Mouse (Mus musculus) liver, postnatal 0 days (tissue): Measurements from ENCODE around the gene Edn1. TPM values are rescaled to one million over a fixed set of nuclear protein-coding genes. Genes with fewer than 3 reads are reported as not detected.

Experiments used
- ATAC-seq: fragments of 200-750 bp; cut with Nextera tagmentation; 2 replicates; pipeline ENCODE4 v1.8.0; 2017; ENCODE audit warnings: mild to moderate bottlenecking, moderate library complexity
- DNase-seq: peaks from one replicate; pipeline ENCODE4 v3.0.0-alpha.2; 2016
- H3K27ac ChIP-seq: fragments of 300-500 bp; sonication (generic); 2 replicates; pipeline ENCODE4 v1.5.1; 2014; ENCODE audit warnings: antibody characterized with exemption, moderate library complexity, mild to moderate bottlenecking, low read depth
- H3K27me3 ChIP-seq: fragments of 300-500 bp; sonication (generic); 2 replicates; pipeline ENCODE4 v1.6.1; 2014; ENCODE audit warnings: low read length, control low read depth, mixed read lengths; ENCODE audit not compliant: insufficient read depth
- H3K36me3 ChIP-seq: fragments of 300-500 bp; sonication (generic); replicated peaks from 2 replicates; pipeline ENCODE4 v1.6.1; 2014; ENCODE audit warnings: mild to moderate bottlenecking, control low read depth, low read length, moderate library complexity, mixed read lengths; ENCODE audit not compliant: insufficient read depth
- H3K4me1 ChIP-seq: fragments of 300-500 bp; sonication (generic); 2 replicates; pipeline ENCODE4 v1.6.1; 2014; ENCODE audit warnings: antibody characterized with exemption, mild to moderate bottlenecking, control low read depth; ENCODE audit not compliant: insufficient read depth
- H3K4me2 ChIP-seq: fragments of 300-500 bp; sonication (generic); 2 replicates; pipeline ENCODE4 v1.6.1; 2014; ENCODE audit warnings: low read depth, mild to moderate bottlenecking, low read length, moderate library complexity, mixed read lengths
- H3K4me3 ChIP-seq: fragments of 300-500 bp; sonication (generic); 2 replicates; pipeline ENCODE4 v1.5.1; 2014; ENCODE audit warnings: low read depth, low read length
- H3K9ac ChIP-seq: fragments of 300-500 bp; sonication (generic); replicated peaks from 2 replicates; pipeline ENCODE4 v1.6.1; 2014; ENCODE audit warnings: mild to moderate bottlenecking, moderate library complexity
- H3K9me3 ChIP-seq: fragments of 300-500 bp; sonication (generic); 2 replicates; pipeline ENCODE4 v1.6.1; 2016; ENCODE audit warnings: mild to moderate bottlenecking, control low read depth, low read length, mixed read lengths
- CTCF ChIP-seq: sonication (generic); IDR thresholded peaks from 2 replicates; pipeline ENCODE4 v1.5.1; 2016; ENCODE audit warnings: antibody characterized with exemption, low read depth
- EP300 ChIP-seq: IDR thresholded peaks from 2 replicates; pipeline ENCODE4 v1.6.1; 2016; ENCODE audit warnings: antibody characterized with exemption, low read depth, mild to moderate bottlenecking
- WGBS: fragments of 180-500 bp; shearing (Covaris S2); extraction: QIAGEN DNeasy Blood & Tissue Kit; methylation state at CpG from one replicate; pipeline ENCODE4 v1.1.7; 2014; ENCODE audit not compliant: insufficient replicate concordance; 5-methylcytosine and 5-hydroxymethylcytosine counted together
- polyA plus RNA-seq: library from polyadenylated mRNA; unstranded; fragments of >200 nt; fragmentation: Nextera tagmentation; extraction: Ambion mirVana; gene quantifications from 2 replicates; pipeline ENCODE4 v1.2.1, GENCODE M21; 2015

Gene Edn1
- polyA plus RNA-seq, 1 experiment from 2014 or later: 0.66 TPM

DNA sequence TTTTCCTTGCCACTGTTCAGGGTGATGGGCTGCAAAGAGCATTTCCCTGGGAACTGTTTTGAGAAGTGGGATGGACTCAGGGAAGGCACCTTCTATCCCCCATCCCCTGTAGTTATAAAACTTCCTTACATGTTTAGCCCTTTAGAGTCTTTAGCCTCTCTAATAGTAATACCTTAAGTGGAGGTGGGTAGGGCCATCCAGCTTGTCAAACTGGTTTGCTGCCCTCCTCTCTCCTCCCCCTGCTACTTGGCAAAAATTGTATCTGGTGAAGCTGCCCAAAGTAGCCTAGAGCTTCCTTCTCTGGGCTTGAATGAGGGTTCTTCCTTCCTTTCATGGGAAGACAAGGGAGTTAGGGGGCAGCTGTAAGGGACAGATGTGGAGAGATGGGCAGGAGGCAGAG, 2.5 kb upstream of the Edn1 start:
- Histone ChIP-seq H3K36me3 (no peaks in the 10 kb centered on the region), H3K4me3 (no peak overlapping the region), H3K9me3 (no peaks in the 10 kb centered on the region), H3K4me2 (no peak overlapping the region), H3K27ac (peak overlapping the region; percentile 34; the same call in 1 of the 2 replicates), H3K27me3 (peaks cover 21% of the 10 kb centered on the region), H3K4me1 (peaks cover 10% of the 10 kb centered on the region), H3K9ac (no peak overlapping the region)
- TF ChIP-seq CTCF: no peak
- TF ChIP-seq EP300: no peak
- DNase-seq: no peak
- ATAC-seq: 0 out of 2 replicates have a peak, but pooled peaks have one; percentile 12

DNA sequence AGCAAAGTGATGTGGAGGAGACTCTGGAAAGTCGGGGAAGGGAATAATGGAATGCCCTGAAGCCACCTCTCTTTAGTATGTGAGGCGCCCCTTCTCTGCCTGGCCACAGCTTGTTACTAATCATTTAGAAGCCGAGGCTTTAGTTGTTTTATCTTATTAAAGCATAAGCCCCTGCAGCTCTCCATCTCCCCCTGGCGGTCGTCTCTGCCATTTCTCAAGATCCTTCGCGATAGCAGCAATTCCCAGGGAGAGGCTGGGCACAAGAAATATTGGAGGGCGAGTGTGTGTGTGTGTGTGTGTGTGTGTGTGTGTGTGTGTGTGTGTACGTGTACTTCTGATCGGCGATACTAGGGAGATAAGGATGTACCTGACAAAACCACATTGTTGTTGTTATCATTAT, 709 bp upstream of the Edn1 start:
- 6% methylated on average over 11 of the region's 11 CpGs for WGBS
- TF ChIP-seq CTCF (peak; percentile 87), EP300 (no peak)
- peak overlapping the region; percentile 73 for H3K4me2 ChIP-seq
- DNase-seq (peak; percentile 78), ATAC-seq (no peak)
- no peaks in the 10 kb centered on the region for H3K36me3 ChIP-seq
- H3K27me3 ChIP-seq: peaks cover 25% of the 10 kb centered on the region
- peaks cover 10% of the 10 kb centered on the region for H3K4me1 ChIP-seq
- H3K27ac ChIP-seq: no peak overlapping the region
- no peaks in the 10 kb centered on the region for H3K9me3 ChIP-seq
- peak overlapping the region; percentile 33 for H3K4me3 ChIP-seq
- H3K9ac ChIP-seq: no peak overlapping the region

DNA sequence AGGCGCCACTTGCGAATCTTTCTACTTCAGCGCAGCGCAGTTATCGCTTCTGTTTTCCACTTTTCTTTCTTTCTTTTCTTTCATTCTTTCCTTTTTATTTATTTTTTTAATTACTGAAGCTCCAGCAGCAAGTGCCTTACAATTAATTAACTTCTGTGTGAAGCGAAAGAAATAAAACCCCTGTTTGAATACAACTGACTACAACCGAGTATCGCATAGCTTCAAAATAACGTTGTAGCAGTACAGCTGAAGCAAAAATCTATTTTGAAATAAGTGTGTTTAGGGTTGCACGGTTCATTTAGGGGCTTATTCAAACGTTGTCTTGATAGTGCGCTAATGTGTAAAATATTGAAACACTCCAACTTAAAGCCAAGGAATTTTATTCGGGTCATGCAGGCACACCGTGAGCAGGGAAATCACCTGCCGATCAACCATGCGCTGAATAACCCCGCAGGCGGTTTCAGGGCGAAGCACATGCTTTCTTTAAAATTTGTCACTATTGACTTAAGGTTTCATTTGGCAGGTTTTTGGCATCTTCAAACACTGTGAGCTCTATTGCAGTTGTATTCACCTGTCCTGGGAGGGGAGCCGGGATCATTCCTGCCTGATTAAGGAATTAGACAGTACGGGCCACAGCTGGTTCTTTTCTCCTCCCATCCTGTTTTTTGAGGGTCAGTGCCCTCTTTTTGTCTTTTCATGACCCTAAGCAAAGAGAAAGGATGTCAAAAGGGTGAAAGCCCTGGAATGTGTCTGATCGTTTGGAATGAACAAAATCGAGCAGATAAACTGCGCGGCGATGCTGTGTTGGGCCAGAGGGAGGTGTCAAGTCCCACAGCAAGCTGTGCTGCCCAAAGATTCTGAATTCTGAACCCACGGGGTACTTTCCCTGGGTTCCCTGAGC, 935 bp downstream of the Edn1 start:
- H3K27me3 ChIP-seq: peaks cover 26% of the 10 kb centered on the region
- DNase-seq: no peak
- peaks cover 10% of the 10 kb centered on the region for H3K4me1 ChIP-seq
- ATAC-seq: no peak
- TF ChIP-seq CTCF (peak; percentile 48), EP300 (no peak)
- peak overlapping the region; percentile 33 for H3K4me3 ChIP-seq
- 19% methylated on average over 27 of the region's 27 CpGs for WGBS
- no peaks in the 10 kb centered on the region for H3K9me3 ChIP-seq
- H3K4me2 ChIP-seq: peak overlapping the region; percentile 73
- H3K27ac ChIP-seq: no peak overlapping the region
- no peak overlapping the region; the same call in 1 of the 2 replicates for H3K9ac ChIP-seq
- no peaks in the 10 kb centered on the region for H3K36me3 ChIP-seq

DNA sequence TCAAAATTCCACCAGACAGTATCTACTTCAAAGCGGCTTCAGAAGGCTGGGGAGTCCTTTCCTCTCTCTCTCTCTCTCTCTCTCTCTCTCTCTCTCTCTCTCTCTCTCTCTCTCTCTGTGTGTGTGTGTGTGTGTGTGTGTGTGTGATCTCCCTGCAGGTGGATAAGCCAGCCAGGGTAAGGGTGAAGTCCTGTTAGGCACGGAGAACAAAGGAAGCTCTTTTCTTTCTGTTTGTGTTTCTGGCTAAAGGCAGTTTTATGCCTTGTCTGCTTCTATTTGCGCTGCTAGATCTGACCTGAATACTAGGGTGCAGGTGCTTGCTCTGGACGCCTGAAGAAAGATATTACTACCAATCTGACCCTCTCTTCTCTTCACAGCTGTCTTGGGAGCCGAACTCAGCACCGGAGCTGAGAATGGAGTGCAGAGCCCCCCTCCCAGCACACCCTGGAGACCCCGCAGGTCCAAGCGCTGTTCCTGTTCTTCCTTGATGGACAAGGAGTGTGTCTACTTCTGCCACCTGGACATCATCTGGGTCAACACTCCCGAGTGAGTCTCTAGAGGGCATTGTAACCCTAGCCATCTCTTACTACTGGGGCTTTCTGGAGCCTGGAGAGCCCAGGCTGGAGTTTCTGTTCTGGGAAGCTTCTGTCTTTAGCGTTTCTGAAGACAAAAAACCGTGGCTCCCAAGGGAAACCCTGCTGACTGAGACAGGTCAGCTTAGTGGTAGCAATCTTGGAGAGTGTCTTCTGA, 2.1 kb downstream of the Edn1 start:
- H3K27ac ChIP-seq: no peak overlapping the region
- H3K4me1 ChIP-seq: peaks cover 10% of the 10 kb centered on the region
- peak; percentile 48 for TF ChIP-seq CTCF
- TF ChIP-seq EP300: no peak
- DNase-seq (no peak), ATAC-seq (no peak)
- H3K36me3 ChIP-seq: no peaks in the 10 kb centered on the region
- 37% methylated on average over 11 of the region's 11 CpGs for WGBS
- peaks cover 29% of the 10 kb centered on the region for H3K27me3 ChIP-seq
- H3K4me2 ChIP-seq: peak overlapping the region; percentile 73; the same call in 1 of the 2 replicates
- H3K9ac ChIP-seq: no peak overlapping the region
- H3K4me3 ChIP-seq: no peak overlapping the region
- no peaks in the 10 kb centered on the region for H3K9me3 ChIP-seq

DNA sequence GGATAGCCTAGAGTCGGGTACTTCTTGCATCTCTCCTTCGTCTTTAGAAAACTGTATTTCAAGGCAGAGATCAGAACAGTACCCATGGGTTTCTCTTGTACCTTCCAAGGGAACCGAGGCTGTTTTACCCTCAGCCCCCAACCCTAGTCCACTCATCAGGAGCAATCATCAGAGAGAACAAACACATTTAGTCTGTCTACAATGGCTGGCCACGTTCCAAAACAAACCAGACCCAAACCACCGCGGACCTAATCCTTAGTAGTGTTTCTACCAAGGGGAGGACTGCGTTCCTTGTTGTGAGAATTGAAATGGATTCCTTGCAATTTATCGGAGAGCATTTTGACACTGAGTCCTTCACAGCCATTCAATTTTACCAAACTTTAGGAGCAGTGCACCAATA, 2.9 kb downstream of the Edn1 start:
- no peak overlapping the region for H3K4me2 ChIP-seq
- 54% methylated on average over 8 of the region's 8 CpGs for WGBS
- ATAC-seq: no peak
- H3K9me3 ChIP-seq: no peaks in the 10 kb centered on the region
- H3K27ac ChIP-seq: no peak overlapping the region
- DNase-seq: no peak
- H3K4me1 ChIP-seq: peaks cover 7% of the 10 kb centered on the region
- peaks cover 29% of the 10 kb centered on the region for H3K27me3 ChIP-seq
- no peak overlapping the region for H3K9ac ChIP-seq
- no peak for TF ChIP-seq CTCF
- no peak for TF ChIP-seq EP300
- no peak overlapping the region for H3K4me3 ChIP-seq
- H3K36me3 ChIP-seq: no peaks in the 10 kb centered on the region
